Mouse (Mus musculus) lung, embryonic 14.5 days (tissue): ENCODE data around the gene Nkapd1. TPM values are rescaled to one million over a fixed set of nuclear protein-coding genes. Genes with fewer than 3 reads are reported as not detected.
A peak's percentile ranks its signal among the peaks of the same experiment; 100 is the strongest.
"Not testable (repeated sequence)": the region's sequence is repeated elsewhere in the genome, so short reads cannot be mapped to it uniquely, and the experiment has no call there.

Experiments used
- ATAC-seq: fragments of 200-750 bp; cut with Nextera tagmentation; 2 replicates; pipeline ENCODE4 v1.8.0; 2017; ENCODE audit warnings: mild to moderate bottlenecking, moderate TSS enrichment, moderate library complexity; ENCODE audit not compliant: insufficient read depth
- DNase-seq: peaks from one replicate; pipeline ENCODE4 v3.0.0-alpha.2; 2015
- H3K27ac ChIP-seq: fragments of 300-500 bp; sonication (generic); 2 replicates; pipeline ENCODE4 v1.5.1; 2014; ENCODE audit warnings: low read depth, mild to moderate bottlenecking, moderate library complexity
- H3K27me3 ChIP-seq: fragments of 300-500 bp; sonication (generic); 2 replicates; pipeline ENCODE4 v1.6.1; 2014; ENCODE audit warnings: low read length, control low read depth; ENCODE audit not compliant: insufficient read depth
- H3K36me3 ChIP-seq: fragments of 300-500 bp; sonication (generic); 2 replicates; pipeline ENCODE4 v1.6.1; 2014; ENCODE audit warnings: control low read depth; ENCODE audit not compliant: insufficient read depth
- H3K4me1 ChIP-seq: fragments of 300-500 bp; sonication (generic); 2 replicates; pipeline ENCODE4 v1.6.1; 2014; ENCODE audit warnings: antibody characterized with exemption, control low read depth; ENCODE audit not compliant: insufficient read depth
- H3K4me2 ChIP-seq: fragments of 300-500 bp; sonication (generic); 2 replicates; pipeline ENCODE4 v1.6.1; 2014; ENCODE audit warnings: mild to moderate bottlenecking
- H3K4me3 ChIP-seq: fragments of 300-500 bp; sonication (generic); 2 replicates; pipeline ENCODE4 v1.5.1; 2014; ENCODE audit warnings: low read depth, low read length
- H3K9ac ChIP-seq: fragments of 300-500 bp; sonication (generic); 2 replicates; pipeline ENCODE4 v1.6.1; 2014
- H3K9me3 ChIP-seq: fragments of 300-500 bp; sonication (generic); 2 replicates; pipeline ENCODE4 v1.6.1; 2016; ENCODE audit warnings: low read depth, low read length, control low read depth
- CTCF ChIP-seq: IDR thresholded peaks from 2 replicates; pipeline ENCODE4 v1.5.1; 2016; ENCODE audit warnings: antibody characterized with exemption, low read depth
- WGBS: fragments of 180-500 bp; shearing (Covaris S2); extraction: QIAGEN DNeasy Blood & Tissue Kit; methylation state at CpG from one replicate; pipeline ENCODE4 v1.1.7; 2014; 5-methylcytosine and 5-hydroxymethylcytosine counted together
- polyA plus RNA-seq: library from polyadenylated mRNA; unstranded; fragments of >200 nt; fragmentation: Nextera tagmentation; extraction: Ambion mirVana; gene quantifications from 2 replicates; pipeline ENCODE4 v1.2.1, GENCODE M21; 2014

Gene Nkapd1
- polyA plus RNA-seq, 1 experiment from 2014 or later: 21.9 TPM

DNA sequence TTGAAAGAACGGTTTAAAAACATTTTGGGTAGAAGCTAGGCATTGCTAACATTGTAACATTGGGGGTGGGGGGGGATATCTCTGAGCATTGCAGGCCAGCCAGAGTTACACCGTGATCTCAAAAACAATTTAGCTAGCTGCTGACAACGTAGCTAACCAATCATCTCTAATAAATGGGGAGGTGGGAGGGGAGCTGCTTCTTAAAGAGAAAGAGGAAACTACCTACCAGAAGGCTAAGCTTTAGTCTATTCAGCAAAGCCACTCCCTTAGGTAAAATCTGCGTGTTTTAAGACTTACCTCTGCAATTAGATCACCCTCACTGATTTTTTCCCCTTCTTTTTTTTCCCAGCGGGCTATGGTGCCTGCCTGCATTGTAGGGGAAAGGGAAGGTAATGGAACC, 41.1 kb upstream of the Nkapd1 start:
- Histone ChIP-seq H3K4me3 (peak overlapping the region; percentile 87), H3K9me3 (no peaks in the 10 kb centered on the region), H3K27ac (no peak overlapping the region), H3K4me2 (peak overlapping the region; percentile 80), H3K27me3 (no peaks in the 10 kb centered on the region), H3K36me3 (peaks cover 20% of the 10 kb centered on the region), H3K4me1 (peaks cover 5% of the 10 kb centered on the region; the same call in 1 of the 2 replicates), H3K9ac (peak overlapping the region; percentile 89)
- DNase-seq: peak; percentile 2
- no peak for TF ChIP-seq CTCF
- WGBS: 18% methylated on average over 5 of the region's 5 CpGs
- no peak for ATAC-seq

DNA sequence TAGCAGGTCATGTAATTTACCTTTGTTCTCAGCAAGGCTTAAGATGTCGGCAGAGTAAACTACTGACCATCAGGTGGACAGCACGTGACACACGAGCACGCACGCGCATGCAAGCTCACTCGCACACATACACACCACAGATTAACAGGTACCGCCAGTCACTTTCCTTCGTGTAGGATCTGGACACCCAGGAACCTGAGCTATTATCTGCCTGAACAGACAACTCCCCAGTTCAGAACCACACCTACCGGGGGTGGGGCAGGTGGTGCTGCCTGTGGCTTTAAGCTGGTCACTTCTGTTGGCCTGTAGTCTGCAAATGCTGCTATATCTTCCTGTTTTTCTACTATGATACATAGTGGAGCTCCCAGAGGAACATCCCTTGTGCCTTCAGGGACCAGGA, 33.2 kb upstream of the Nkapd1 start:
- H3K36me3 ChIP-seq: peaks cover 82% of the 10 kb centered on the region
- no peak overlapping the region for H3K4me3 ChIP-seq
- no peak overlapping the region for H3K9ac ChIP-seq
- TF ChIP-seq CTCF: no peak
- H3K27me3 ChIP-seq: no peaks in the 10 kb centered on the region
- no peak for DNase-seq
- no peaks in the 10 kb centered on the region for H3K4me1 ChIP-seq
- no peak overlapping the region for H3K4me2 ChIP-seq
- no peak for ATAC-seq
- no peaks in the 10 kb centered on the region for H3K9me3 ChIP-seq
- 94% methylated on average over 10 of the region's 10 CpGs for WGBS
- H3K27ac ChIP-seq: no peak overlapping the region

DNA sequence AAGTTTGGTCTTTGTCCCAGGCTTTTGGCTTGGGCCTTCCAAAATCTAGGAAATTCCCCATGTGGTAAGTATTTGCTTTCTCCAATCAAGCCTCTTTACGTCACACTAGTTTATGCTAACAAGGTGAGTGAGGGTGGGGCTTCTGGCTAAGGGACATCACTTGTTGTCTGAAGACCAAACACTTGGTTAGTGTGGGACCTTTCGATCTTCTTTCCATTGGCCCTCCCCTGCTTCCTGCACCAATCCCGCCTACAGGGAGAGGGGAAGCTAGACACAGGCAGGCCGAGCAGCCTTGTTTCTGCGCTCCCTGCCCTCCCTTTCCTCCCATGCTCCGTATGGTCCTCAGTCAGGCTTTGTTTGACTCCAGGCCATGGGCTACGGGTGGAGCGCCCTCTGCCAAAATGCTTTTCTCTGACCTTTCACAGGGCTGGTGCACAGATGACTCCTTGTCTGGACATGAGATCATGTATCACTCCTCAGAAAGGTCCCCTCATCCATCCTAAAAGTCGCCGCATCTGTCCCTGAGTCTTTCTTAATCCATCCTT, 29.6 kb upstream of the Nkapd1 start:
- WGBS: 79% methylated on average over 10 of the region's 10 CpGs
- H3K27ac ChIP-seq: no peak overlapping the region
- no peak for DNase-seq
- no peak for ATAC-seq
- no peak for TF ChIP-seq CTCF
- H3K9me3 ChIP-seq: no peaks in the 10 kb centered on the region
- no peaks in the 10 kb centered on the region for H3K27me3 ChIP-seq
- no peaks in the 10 kb centered on the region for H3K4me1 ChIP-seq
- H3K4me3 ChIP-seq: no peak overlapping the region
- no peak overlapping the region for H3K4me2 ChIP-seq
- peaks cover 92% of the 10 kb centered on the region for H3K36me3 ChIP-seq
- no peak overlapping the region for H3K9ac ChIP-seq

DNA sequence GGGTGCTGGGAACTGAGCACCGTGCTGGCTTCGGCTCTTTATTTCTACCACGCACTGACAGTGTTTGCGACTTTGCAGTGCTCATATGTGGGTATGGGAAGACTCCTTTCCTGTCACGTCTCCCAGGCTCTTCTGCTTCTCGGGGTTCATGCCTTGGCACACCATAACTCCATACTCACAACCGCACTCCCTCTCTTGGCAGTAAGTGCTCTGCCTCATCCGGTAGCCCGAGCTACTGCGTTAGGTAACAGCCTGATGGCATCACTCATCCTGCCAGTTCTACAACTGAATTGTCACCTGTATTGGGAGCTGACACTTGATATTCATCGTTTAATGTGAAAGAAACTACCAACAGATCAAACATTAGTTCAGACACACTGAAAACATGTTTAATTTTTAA, 17.0 kb upstream of the Nkapd1 start:
- DNase-seq (no peak), ATAC-seq (no peak)
- Histone ChIP-seq H3K27ac (no peak overlapping the region), H3K4me3 (no peak overlapping the region), H3K4me1 (no peaks in the 10 kb centered on the region), H3K9me3 (no peaks in the 10 kb centered on the region), H3K36me3 (peaks cover 50% of the 10 kb centered on the region), H3K9ac (no peak overlapping the region), H3K4me2 (no peak overlapping the region), H3K27me3 (no peaks in the 10 kb centered on the region)
- 91% methylated on average over 11 of the region's 11 CpGs for WGBS
- TF ChIP-seq CTCF: no peak

DNA sequence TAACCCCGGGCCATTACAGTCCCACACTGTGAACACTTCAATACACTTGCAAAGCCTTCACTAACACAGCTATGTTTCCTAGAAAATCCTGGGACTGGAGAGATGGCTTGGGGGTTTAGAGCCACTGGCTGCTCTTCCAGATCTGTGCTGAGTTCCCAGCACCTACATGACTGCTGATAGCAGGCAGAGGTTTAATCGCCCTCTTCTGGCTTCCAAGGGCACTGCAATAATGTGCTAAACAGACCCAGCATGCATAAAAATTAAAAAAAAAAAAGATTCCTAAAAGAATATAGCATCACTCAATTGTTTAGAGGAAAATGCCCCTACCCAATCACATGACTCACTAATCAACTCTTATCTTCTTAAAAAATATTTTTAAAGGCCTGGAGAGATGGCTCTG, 15.8 kb upstream of the Nkapd1 start:
- 61% methylated on average over 2 of the region's 2 CpGs for WGBS
- peak; percentile 44 for DNase-seq

DNA sequence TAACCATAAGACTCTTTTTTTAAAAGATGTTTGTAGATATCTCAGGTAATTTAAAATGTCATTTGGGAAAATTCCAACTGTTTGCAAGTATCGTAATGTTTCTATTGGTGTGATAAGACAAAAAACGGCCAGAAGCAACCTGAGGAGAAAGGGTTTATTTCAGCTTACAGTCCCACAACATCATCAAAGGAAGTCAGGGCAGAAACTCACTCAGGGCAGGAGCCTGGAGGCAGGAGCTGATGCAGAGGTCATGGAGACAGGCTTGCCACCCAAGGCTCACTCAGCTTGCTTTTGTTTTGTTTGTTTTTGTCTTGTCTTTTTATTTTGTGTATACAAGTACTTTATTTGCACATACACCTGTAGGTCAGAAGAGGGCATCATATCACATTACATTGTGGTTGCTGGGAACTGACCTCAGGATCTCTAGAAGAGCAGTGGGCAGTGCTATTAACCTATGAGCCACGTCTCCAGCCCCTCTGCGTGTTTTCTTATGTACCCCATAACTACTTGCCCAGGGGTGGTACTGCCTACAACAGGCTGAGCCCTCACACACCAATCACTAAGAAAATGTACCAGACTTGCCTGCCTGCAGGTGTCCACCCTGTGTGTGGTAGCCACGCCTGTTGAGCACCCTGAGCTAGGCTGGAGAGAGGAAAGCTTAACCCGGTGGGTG, 14.9 kb upstream of the Nkapd1 start:
- H3K36me3 ChIP-seq: peaks cover 32% of the 10 kb centered on the region
- H3K27me3 ChIP-seq: no peaks in the 10 kb centered on the region
- H3K4me1 ChIP-seq: no peaks in the 10 kb centered on the region
- TF ChIP-seq CTCF: no peak
- 75% methylated on average over 6 of the region's 6 CpGs for WGBS
- no peak for DNase-seq
- no peak overlapping the region for H3K27ac ChIP-seq
- H3K9me3 ChIP-seq: no peaks in the 10 kb centered on the region
- ATAC-seq: no peak
- H3K4me2 ChIP-seq: no peak overlapping the region
- H3K4me3 ChIP-seq: no peak overlapping the region
- no peak overlapping the region for H3K9ac ChIP-seq

More for the DNA sequence above, 15.8 kb upstream of the Nkapd1 start:
- Histone ChIP-seq H3K36me3 (peaks cover 40% of the 10 kb centered on the region), H3K27me3 (no peaks in the 10 kb centered on the region), H3K4me3 (no peak overlapping the region), H3K9ac (no peak overlapping the region), H3K27ac (no peak overlapping the region), H3K4me1 (no peaks in the 10 kb centered on the region), H3K9me3 (no peaks in the 10 kb centered on the region), H3K4me2 (no peak overlapping the region)
- peak; percentile 43 for TF ChIP-seq CTCF
- ATAC-seq: no peak

DNA sequence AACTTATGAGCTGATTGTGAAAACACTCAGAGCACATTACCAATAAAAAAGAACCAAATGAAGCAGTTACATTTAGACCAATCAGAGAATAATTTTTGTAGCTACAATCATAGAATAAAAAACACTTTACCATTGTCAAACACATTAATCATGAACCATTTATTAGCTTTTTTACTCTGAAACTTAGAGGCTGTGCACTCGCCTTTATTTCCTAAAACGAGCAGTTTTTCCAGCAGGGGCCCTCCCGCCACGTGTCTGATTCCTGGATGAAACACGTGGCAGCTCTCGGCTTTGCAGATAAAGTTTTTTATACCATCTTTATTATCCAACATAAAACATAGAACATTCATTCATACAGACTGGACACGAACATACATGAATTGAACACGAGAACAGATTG, 13.6 kb upstream of the Nkapd1 start:
- ATAC-seq, H3K27me3 ChIP-seq: not testable (repeated sequence)

More for the DNA sequence above, 13.6 kb upstream of the Nkapd1 start:
- not testable (repeated sequence) for H3K4me2 ChIP-seq, H3K4me1 ChIP-seq, H3K9ac ChIP-seq, H3K9me3 ChIP-seq, DNase-seq, H3K27ac ChIP-seq, H3K4me3 ChIP-seq
- H3K36me3 ChIP-seq: peaks cover 22% of the 10 kb centered on the region
- 93% methylated on average over 6 of the region's 8 CpGs for WGBS
